Mouse (Mus musculus) liver, adult 2 months (tissue): ENCODE measurements around the gene Olfr521. TPM values are rescaled to one million over a fixed set of nuclear protein-coding genes. Genes with fewer than 3 reads are reported as not detected.
A peak's percentile ranks its signal among the peaks of the same experiment; 100 is the strongest.
"Not testable (repeated sequence)": the region's sequence is repeated elsewhere in the genome, so short reads cannot be mapped to it uniquely, and the experiment has no call there.

Source experiments
- DNase-seq: peaks from one replicate; pipeline ENCODE4 v3.0.0-alpha.2; 2011; ENCODE audit warnings: low read depth, low spot score; ENCODE audit errors: extremely low read depth
- H3K27ac ChIP-seq: fragments of 200-500 bp; replicated peaks from 2 replicates; pipeline ENCODE4 v1.5.1; 2012; ENCODE audit warnings: low read depth, mild to moderate bottlenecking, control low read depth, inconsistent platforms, low read length; ENCODE audit not compliant: insufficient read depth
- H3K27me3 ChIP-seq: fragments of 200-500 bp; 2 replicates; pipeline ENCODE4 v1.6.1; 2012; ENCODE audit warnings: mild to moderate bottlenecking, moderate library complexity, low read length, inconsistent platforms; ENCODE audit not compliant: control insufficient read depth, insufficient read depth
- H3K36me3 ChIP-seq: fragments of 200-500 bp; 2 replicates; pipeline ENCODE4 v1.6.1; 2012; ENCODE audit warnings: low read length, inconsistent platforms; ENCODE audit not compliant: control insufficient read depth, insufficient read depth
- H3K4me1 ChIP-seq: fragments of 200-500 bp; 2 replicates; pipeline ENCODE4 v1.6.1; 2011; ENCODE audit warnings: low read length; ENCODE audit not compliant: control insufficient read depth, insufficient read depth
- H3K4me3 ChIP-seq: fragments of 200-500 bp; 2 replicates; pipeline ENCODE4 v1.5.1; 2011; ENCODE audit warnings: low read depth, mild to moderate bottlenecking, control low read depth, low read length, moderate library complexity; ENCODE audit not compliant: insufficient read depth
- H3K79me2 ChIP-seq: fragments of 200-500 bp; 2 replicates; pipeline ENCODE4 v1.6.1; 2012; ENCODE audit warnings: inconsistent platforms, mild to moderate bottlenecking, low read length, moderate library complexity; ENCODE audit not compliant: control insufficient read depth, insufficient read depth
- H3K9ac ChIP-seq: fragments of 200-500 bp; 2 replicates; pipeline ENCODE4 v1.6.1; 2012; ENCODE audit warnings: low read depth, mild to moderate bottlenecking, control low read depth, inconsistent platforms, low read length
- CTCF ChIP-seq: fragments of 200-500 bp; IDR thresholded peaks from 2 replicates; pipeline ENCODE4 v1.5.1; 2011; ENCODE audit warnings: low read depth, low read length, control low read depth
- POLR2A ChIP-seq: fragments of 200-500 bp; IDR thresholded peaks from 2 replicates; pipeline ENCODE4 v1.6.1; 2011; ENCODE audit warnings: low read length, control low read depth; ENCODE audit not compliant: insufficient read depth; ENCODE audit errors: extremely low read depth
- WGBS: fragments of 180-500 bp; shearing (Covaris S2); methylation state at CpG from one replicate; pipeline ENCODE4 v1.1.7; 2018; 5-methylcytosine and 5-hydroxymethylcytosine counted together
- polyA plus RNA-seq: library from polyadenylated mRNA; depleted of rRNA; stranded (reverse); fragments of >200 nt; gene quantifications from 2 replicates; pipeline ENCODE4 v1.2.3, GENCODE M21; 2012
- total RNA-seq: library from RNA; depleted of rRNA; stranded (reverse); fragments of >200 nt; gene quantifications from 2 replicates; pipeline ENCODE4 v1.2.3, GENCODE M21; 2014

Olfr521 gene
- total and polyA plus RNA-seq, 2 experiments, result not detected

DNA sequence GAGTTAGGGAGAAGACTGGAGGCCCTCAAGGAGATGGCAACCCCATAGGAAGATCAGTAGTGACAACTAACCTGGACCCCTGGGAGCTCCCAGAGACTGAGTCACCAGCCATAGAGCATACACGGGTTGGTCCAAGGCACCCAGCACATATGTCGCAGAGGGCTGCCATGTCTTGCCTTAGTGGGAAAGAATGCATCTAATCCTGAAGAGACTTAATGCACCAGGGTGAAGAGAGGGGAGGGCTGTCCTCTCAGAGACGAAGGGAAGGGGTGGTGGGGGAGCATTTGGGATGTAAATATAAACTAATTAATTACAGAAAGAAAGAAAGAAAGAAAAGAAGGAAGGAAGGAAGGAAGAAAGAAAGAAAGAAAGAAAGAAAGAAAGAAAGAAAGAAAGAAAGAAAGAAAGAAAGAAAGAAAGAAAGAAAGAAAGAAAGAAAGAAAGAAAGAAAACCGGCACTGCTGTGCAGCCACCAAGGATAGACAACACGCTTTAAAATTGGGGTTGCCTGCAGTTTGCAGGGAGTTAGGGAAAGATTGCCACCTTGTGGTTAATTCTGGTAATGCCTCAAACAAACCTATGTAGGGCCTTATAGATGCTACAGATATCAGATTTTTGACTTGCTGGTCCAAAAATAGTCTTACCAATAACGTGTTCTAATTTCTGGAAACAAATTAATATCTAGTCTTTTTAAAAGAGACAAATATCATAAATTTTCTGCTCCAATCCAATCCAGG, 34.8 kb downstream of the Olfr521 start:
- Histone ChIP-seq H3K27me3 (no peaks in the 10 kb centered on the region), H3K9ac (no peak overlapping the region), H3K79me2 (no peaks in the 10 kb centered on the region), H3K4me3 (no peak overlapping the region), H3K36me3 (no peaks in the 10 kb centered on the region), H3K4me1 (no peaks in the 10 kb centered on the region), H3K27ac (no peak overlapping the region)
- peak; percentile 66 for DNase-seq
- WGBS, result 37% methylated on average over 6 of the region's 6 CpGs
- TF ChIP-seq CTCF, result peak; percentile 37; the same call in 1 of the 2 replicates
- no peak for TF ChIP-seq POLR2A

DNA sequence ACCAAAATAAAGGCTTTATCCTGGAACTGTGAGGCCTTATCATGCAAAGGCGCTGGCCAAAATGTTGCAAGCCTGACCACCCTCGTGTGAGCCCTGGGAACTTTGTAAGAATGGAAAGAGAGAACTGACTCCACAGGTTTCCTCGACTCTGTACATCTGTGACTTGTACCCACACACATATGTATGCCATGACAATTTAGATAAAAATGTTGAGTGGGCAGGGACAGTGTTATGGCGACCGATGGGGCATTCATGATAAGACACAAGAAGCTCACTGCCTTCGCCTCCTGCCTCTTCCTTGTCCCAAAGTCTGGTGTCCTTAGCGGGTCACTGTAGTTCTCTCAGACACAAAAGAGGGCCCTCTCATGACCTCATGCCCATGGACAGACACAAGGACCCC, 35.8 kb downstream of the Olfr521 start:
- no peak for DNase-seq
- WGBS, result 81% methylated on average over 7 of the region's 7 CpGs
- Histone ChIP-seq H3K9ac (no peak overlapping the region), H3K27me3 (no peaks in the 10 kb centered on the region), H3K79me2 (no peaks in the 10 kb centered on the region), H3K4me3 (no peak overlapping the region), H3K4me1 (no peaks in the 10 kb centered on the region), H3K36me3 (no peaks in the 10 kb centered on the region), H3K27ac (no peak overlapping the region)
- no peak for TF ChIP-seq CTCF
- no peak for TF ChIP-seq POLR2A

DNA sequence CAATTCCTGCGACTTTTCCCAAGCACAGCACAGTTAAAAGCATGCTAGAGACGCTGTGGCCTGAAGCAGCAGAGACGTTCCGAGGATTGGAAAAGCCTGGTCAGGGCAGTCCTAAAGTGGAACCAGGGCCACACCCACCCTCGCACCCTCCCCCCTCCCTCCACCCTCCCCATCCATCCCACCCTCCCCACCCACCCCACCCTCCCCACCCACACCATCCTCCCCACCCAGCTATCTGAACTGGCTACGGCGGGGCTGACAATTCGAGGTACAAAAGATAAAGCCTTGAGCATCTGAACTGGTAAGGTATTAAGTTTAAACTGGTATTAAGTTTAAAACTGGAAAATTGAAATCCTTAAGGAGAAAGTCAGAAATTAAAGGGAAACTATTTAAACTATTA, 40.2 kb downstream of the Olfr521 start:
- H3K9ac ChIP-seq, result no peak overlapping the region
- H3K4me3 ChIP-seq, result no peak overlapping the region
- no peak overlapping the region for H3K27ac ChIP-seq
- no peaks in the 10 kb centered on the region for H3K27me3 ChIP-seq
- no peaks in the 10 kb centered on the region for H3K36me3 ChIP-seq
- TF ChIP-seq POLR2A (no peak), CTCF (no peak)
- no peak for DNase-seq
- no peaks in the 10 kb centered on the region for H3K79me2 ChIP-seq
- H3K4me1 ChIP-seq, result peaks cover 2% of the 10 kb centered on the region
- 76% methylated on average over 8 of the region's 8 CpGs for WGBS

DNA sequence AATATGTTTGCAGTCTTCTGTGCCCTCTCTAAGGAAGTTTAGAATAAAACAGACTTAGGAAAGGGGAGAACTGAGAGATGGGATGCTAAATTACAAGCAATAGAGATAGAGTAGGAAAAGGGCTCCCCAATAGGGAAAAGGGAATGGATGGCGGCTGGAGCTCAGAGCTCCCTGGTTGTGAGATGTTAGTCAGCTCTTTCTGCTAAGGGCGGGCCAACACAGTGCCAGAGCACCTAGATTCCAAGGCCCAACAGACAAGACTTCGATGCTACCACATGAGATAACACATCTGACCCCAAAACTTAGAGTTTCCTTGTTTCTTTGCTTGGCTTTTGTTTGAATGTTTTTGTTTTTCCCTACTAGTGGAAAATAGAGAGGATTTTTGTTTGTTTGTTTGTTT, 40.7 kb downstream of the Olfr521 start:
- H3K9ac ChIP-seq, H3K27me3 ChIP-seq, DNase-seq, H3K27ac ChIP-seq, H3K4me3 ChIP-seq, H3K79me2 ChIP-seq, H3K4me1 ChIP-seq, H3K36me3 ChIP-seq: not testable (repeated sequence)
- 87% methylated on average over 3 of the region's 3 CpGs for WGBS

DNA sequence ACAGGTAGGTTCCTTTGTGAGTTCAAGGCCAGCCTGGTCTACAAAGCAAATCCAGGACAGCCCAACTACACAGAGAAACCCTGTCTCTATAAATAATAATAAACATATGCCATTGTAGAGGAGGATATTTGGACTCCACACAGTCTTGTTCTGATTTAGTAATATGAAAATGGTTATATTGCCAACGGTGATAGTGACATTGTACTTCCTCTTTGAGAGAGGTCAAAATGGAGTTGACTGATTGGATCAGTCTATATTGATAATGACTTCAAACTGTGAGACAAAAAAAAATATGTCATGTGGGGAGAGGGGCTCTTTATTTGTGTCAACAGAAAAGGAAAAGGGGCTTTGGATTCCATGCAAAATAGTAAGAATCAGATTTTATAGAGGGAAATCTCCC, 42.0 kb downstream of the Olfr521 start:
- no peak for DNase-seq
- Histone ChIP-seq H3K79me2 (no peaks in the 10 kb centered on the region), H3K9ac (no peak overlapping the region), H3K4me3 (no peak overlapping the region), H3K36me3 (no peaks in the 10 kb centered on the region), H3K27ac (no peak overlapping the region), H3K4me1 (peaks cover 6% of the 10 kb centered on the region), H3K27me3 (no peaks in the 10 kb centered on the region)
- 65% methylated on average over 1 of the region's 1 CpGs for WGBS
- no peak for TF ChIP-seq POLR2A
- TF ChIP-seq CTCF, result no peak

DNA sequence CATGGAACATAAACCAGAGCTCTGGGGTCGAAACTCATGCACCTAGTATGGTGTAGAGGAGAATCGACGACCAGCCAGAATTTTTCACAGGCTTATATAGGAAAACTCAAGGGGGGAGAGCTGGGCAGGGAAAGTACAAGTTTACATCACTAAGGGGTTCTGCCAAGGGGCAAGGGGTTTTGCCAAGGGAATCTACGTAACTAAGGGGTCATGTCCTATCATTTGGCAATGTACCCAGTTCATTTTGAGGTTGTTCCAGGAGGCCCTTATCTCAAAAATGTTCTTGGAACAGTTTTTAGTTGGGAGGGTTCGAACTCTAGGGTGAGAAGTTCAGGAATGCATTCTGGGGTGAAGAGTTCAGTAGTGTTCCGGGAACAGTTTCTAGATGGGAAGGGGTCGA, 43.7 kb downstream of the Olfr521 start:
- H3K79me2 ChIP-seq, H3K36me3 ChIP-seq, H3K4me3 ChIP-seq, H3K27me3 ChIP-seq, H3K4me1 ChIP-seq, H3K9ac ChIP-seq: not testable (repeated sequence)
- H3K27ac ChIP-seq, result peak overlapping the region; percentile 72; the same call in 1 of the 2 replicates
- DNase-seq, result peak; percentile 71
- 8% methylated on average over 7 of the region's 7 CpGs for WGBS
